Mouse (Mus musculus) embryo, embryonic 11 days (tissue): Measurements from ENCODE around the gene Irf6.

Experiments
- DNase-seq: peaks from one replicate; pipeline ENCODE4 v3.0.0-alpha.2; 2015

Gene Irf6

GRCm38 (mm10) chr1:193156316-193157110, 3.6 kb downstream of the Irf6 start:
- no peak for DNase-seq

DNA sequence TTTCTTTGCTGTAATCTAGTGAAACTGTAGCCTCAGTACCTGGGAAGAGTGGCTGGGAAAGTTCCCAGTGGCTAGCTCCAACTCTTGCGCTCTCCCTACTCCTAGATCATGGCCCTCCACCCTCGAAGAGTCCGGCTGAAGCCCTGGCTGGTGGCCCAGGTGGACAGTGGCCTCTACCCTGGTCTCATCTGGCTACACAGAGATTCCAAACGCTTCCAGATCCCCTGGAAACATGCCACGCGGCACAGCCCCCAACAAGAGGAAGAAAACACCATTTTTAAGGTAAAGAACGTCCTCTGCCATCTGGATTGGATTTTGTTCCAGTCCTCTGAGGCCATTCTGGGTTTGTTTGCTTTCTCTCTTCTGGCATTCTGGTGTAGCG, 4.2 kb downstream of the Irf6 start:
- DNase-seq, result no peak

GRCm38 (mm10) chr1:193159163-193159562, 6.3 kb downstream of the Irf6 start:
- DNase-seq, result no peak

GRCm38 (mm10) chr1:193159613-193160012, 6.7 kb downstream of the Irf6 start:
- DNase-seq, result no peak

DNA sequence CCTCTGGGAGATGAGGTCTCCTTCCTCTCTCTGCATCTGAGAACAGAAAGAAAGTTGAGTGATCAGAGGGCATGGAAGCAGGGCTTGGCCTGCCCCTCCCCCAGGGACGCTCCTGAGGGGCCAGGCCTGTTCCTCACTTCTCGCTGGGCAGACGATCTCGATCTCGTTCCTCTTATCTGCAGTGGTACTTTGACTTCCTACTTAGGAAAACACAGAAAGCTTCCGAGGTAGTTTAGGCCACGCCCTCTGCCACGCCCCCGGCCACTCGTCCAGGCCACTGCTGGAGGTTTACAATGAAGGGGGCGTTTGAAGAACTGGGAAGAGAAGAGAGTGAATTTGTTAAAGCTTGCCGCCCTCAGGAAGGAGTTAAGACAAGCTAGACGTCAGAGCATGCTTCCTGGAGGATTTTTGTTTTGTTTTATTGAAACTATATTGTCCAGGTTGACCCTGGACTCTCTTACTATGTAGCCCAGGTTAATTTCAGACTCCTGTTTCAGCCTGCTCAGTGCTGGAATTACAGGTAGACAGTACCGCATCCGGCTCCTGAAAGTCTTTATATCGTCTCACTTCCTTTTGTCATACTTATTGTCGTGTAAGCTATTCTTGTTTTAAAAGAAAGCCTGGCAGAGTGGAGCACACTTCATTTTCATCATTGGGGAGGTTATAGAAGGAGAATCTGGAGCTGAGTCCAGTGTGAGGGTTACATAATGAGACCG, 7.6 kb downstream of the Irf6 start:
- peak; percentile 78 for DNase-seq

DNA sequence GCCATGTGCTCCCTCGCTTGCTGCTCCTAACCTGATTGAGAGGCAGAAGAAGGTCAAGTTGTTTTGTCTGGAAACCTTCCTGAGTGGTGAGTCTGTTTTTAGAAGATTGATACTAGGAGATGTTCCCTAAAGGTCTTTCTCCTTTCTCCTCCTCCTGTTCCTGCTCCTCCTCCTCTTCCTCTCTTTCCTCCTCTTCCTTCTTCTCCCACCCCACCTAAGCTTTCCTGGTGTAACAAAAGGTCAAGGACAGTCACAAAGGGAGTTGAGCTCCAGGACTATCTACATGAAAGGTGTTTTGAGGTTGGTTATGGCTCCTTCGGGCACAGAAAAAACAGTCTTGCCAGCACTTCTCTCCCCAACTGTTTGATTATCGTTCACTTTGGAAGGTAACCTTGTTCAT, 14.8 kb downstream of the Irf6 start, which contains the start of gene A130010J15Rik:
Gene A130010J15Rik (plus strand): TSS at position 301 of the 400 bp plus-strand sequence.
- no peak for DNase-seq

DNA sequence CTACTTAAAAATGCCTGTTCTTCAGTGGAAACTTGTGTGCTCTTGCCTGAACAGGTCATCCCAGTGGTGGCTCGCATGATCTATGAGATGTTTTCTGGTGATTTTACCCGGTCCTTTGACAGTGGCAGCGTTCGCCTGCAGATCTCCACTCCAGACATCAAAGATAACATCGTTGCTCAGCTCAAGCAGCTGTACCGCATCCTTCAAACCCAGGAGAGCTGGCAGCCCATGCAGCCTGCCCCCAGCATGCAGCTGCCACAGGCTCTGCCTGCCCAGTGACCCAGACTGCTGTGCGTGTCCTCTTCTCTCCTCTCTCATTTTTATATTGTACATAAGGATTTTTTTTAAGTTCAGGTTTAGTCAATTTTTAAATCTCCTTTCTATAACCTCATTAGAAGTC, 16.3 kb downstream of the Irf6 start:
- no peak for DNase-seq

DNA sequence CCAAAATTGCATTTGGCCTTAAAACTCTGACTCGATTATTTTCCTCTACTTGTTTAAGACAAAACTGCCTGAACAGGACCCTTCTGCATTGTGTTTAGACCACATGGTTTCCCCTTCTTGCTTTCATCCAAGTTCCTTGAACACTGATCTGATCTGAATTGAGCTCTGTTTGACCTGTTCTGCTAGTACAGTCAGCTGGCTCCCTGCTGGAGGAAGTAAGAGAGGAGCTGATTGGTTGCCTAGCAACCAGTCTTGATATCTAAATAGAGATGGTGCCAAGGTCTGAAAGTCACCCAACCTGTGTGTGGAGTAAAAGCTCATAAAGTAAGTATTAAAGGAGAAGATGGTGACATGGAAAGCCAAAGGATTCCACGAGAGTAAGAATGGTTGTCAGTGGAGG, 16.9 kb downstream of the Irf6 start:
- no peak for DNase-seq

- peak; percentile 99 for DNase-seq
Observed at GRCm38 (mm10) chr1:193172991-193173809, 20.3 kb downstream of the Irf6 start.

GRCm38 (mm10) chr1:193173810-193174129, 20.9 kb downstream of the Irf6 start:
- DNase-seq, result no peak

DNA sequence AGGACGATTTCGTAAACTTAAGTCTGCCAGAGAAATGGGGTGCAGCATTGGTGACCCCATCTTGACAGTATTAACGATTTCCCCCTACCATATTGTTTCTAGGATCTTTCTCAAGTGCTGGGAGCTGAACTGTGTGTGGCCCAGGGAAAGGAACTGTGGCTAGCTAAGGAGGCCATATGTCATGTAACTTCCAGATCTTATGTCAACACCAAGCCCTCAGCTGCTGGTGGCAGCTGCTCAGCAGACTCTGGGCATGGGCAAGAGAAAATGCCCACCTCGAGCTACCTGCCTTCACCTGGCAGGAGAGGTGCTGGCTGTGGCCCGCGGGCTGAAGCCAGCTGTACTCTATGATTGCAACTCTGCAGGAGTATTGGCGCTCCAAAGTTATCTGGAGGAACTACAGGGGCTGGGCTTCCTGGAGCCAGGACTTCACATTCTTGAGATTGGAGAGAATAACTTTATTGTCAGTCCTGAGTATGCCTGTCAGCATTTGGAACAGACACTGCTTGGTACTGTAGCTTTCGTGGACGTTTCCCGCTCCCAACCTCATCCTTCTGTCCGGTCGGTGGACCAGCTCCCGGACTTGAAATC, 21.3 kb downstream of the Irf6 start:
- no peak for DNase-seq

GRCm38 (mm10) chr1:193181104-193181503, 28.2 kb downstream of the Irf6 start:
- DNase-seq, result no peak

GRCm38 (mm10) chr1:193188257-193188656, 35.3 kb downstream of the Irf6 start:
- DNase-seq, result no peak

GRCm38 (mm10) chr1:193189151-193189621, 36.3 kb downstream of the Irf6 start:
- DNase-seq, result peak; percentile 69

DNA sequence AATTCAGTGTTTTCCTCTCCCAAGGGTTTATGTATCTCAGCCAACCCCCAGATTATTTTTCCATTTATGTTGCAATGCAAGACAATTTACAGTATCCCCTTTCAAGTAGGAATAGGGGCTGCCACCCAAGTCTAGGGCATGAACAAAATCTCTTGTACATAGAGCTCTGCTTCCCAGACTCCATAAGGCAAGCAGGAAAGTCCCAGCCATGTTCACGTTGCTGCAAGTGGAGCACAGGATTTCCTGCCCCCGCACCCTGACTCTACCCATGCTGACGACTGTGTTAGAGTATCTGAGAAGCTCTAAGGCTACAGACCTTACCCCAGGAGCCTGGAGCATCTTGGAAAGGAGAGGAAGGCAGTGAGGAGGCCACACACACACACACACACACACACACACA, 36.9 kb downstream of the Irf6 start:
- DNase-seq, result no peak

DNA sequence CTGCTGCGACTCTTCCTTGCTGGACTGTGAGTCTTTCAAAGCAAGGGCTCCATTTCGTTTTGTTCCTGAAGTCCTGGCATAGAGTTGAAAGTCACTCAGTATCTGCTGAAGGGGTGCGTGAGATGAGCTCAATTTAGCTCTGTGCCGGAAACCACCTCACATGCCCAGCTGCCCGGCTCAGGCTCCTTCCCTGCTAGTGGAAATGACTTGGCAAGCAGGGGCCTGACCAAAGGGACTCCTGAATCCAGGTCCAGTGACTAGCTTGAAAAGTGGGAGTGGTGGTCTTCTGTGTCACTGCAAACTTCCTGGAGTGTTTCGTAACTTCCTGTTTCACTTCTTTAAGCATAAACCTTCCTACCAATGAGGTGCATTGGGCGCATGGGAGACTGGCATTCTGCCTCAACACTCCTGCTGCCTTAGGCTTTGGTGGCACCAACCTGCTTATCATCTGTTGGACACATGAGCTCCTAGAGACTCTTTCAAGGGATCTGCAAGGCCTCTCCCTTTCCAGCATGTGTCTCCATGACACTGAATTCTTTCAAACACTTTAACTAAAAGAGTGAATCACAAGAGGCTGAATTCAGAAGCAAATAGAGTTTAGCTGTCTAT, 38.9 kb downstream of the Irf6 start:
- DNase-seq, result no peak

DNA sequence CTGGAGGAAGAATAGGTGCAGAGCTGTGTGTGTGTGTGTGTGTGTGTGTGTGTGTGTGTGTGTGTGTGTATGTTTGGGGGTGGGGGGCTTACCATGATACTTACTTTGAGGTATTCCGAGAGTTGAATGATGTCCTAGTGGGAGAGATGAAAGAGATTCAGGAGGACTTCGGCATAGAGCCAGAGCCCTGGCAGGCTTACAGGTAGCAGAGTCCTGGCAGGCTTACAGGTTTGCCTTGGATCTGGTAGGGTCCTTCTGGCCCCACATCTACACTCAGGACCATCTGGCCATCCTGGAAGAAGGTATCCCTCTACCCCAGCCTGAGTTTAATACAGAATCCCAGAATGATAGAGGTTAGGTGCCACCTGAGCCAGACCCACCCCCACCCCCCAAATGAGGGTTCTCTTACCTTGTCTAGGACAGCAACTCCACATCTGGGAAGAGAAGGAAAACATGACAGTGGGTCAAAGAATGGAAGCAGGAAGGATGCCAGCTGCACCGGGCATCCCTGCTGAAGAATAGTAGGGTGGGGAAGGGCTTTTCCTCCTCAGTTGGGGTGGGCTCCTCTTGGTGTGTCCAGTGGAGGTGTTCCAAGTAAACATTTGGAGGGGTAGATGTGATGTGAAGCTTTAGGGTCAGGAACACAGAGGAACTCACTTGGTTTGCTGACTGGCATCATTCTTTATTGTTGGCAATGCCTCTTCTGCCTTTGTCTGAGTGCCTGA, 41.7 kb downstream of the Irf6 start:
- DNase-seq, result no peak

DNA sequence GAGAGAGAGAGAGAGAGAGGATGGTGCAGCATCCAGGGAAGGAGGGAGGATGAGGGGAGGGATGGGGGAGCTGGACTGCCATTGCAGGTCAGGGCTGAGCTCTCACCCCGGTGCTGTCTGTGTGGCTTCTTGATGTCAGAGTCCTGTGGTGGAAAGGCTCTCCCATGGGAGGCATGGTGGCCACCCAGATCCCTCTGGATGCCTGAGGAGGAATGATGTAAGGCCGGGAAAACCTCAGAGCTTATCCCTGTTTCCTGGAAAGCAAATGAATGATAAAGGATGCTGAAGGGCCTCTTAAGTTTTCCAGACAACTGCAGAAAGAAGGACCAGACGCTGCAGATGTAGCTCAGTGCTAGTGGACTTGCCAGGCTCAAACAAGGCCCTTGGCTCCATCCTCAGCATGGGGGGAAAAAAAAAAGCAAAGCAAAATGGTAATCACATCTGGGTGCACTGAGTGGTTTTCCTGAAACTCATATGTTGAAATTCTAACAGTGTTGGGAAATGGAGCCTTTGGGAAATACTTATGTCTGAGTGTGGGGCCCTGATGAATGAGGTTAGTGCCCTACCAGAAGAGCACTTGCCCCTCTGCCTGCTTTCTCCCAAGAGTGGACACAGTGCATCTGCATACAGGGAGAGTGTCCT, 42.4 kb downstream of the Irf6 start:
- no peak for DNase-seq

- DNase-seq, result no peak
Observed at GRCm38 (mm10) chr1:193197494-193198205, 44.7 kb downstream of the Irf6 start.

- DNase-seq, result no peak
Observed at GRCm38 (mm10) chr1:193198312-193198711, 45.4 kb downstream of the Irf6 start.
